8 mouse cellular contexts compared by ENCODE assay signal in the genomic region with DNA sequence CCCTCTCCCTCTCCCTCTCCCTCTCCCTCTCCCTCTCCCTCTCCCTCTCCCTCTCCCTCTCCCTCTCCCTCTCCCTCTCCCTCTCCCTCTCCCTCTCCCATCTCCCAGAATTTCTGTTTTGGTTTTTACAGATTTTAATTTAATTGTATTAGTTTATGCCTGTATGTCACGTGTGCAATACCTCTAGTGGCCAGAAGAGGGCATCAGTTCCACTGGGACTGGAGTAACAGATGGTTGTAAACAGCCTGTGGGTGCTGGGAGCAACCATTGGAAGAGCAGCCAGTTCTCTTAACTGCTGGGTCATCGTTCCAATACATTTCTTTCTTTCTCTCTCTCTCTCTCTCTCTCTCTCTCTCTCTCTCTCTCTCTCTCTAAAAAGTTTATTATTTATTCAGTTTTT. TPM values are rescaled to one million over a fixed set of nuclear protein-coding genes. Genes with fewer than 3 reads are reported as not detected.
DNase-seq lines count a peak whose midpoint lies in the region; ATAC-seq and TF ChIP-seq lines count a peak whose summit lies in the region.
"Not testable (repeated sequence)": the region's sequence is repeated elsewhere in the genome, so short reads cannot be mapped to it uniquely, and the experiment has no call there.

No protein-coding gene starts in this region.

- DNase-seq in CD4-positive helper T cell, adult 2 months (ENCODE audit: low read depth, low spot score): peak; percentile 43
- peak; percentile 37 for DNase-seq in NIH3T3 (ENCODE audit: low read depth)
- DNase-seq in cerebellum, adult 2 months; lung, postnatal 0 days (ENCODE audit: low spot score): not testable (repeated sequence)
- DNase-seq in heart, postnatal 4 days: peak; percentile 24
- peak; percentile 15 to 29 for DNase-seq in kidney, postnatal 25 days
- peak; percentile 35 for DNase-seq in thymus, postnatal 25 days

- not testable (repeated sequence) for H3K36me3 ChIP-seq in lung, postnatal 0 days (ENCODE audit: insufficient read depth, low read length); small intestine, adult 2 months (ENCODE audit: control insufficient read depth, insufficient read depth, low read length)

- WGBS in cerebellum, adult 2 months: 80% methylated on average over 2 of the region's 2 CpGs
- 83% methylated on average over 2 of the region's 2 CpGs for WGBS in lung, postnatal 0 days
- WGBS in small intestine, adult 2 months: 85% methylated on average over 2 of the region's 2 CpGs

- H3K4me3 ChIP-seq in cerebellum, adult 2 months (replicated peaks; ENCODE audit: insufficient read depth, low read depth, low read length); lung, postnatal 0 days (ENCODE audit: low read depth, low read length); small intestine, adult 2 months (ENCODE audit: low read depth, low read length): not testable (repeated sequence)

- not testable (repeated sequence) for H3K4me1 ChIP-seq in cerebellum, adult 2 months (ENCODE audit: control insufficient read depth, insufficient read depth, low read length); lung, postnatal 0 days (ENCODE audit: insufficient read depth, low read depth, low read length); small intestine, adult 2 months (ENCODE audit: control insufficient read depth, insufficient read depth, insufficient read length, low read length)

- H3K27me3 ChIP-seq in cerebellum, adult 2 months (ENCODE audit: control insufficient read depth, insufficient read depth, low read length); lung, postnatal 0 days (replicated peaks; ENCODE audit: insufficient read depth, low read length); small intestine, adult 2 months (ENCODE audit: control insufficient read depth, insufficient read depth, low read length): not testable (repeated sequence)

- not testable (repeated sequence) for H3K9me3 ChIP-seq in lung, postnatal 0 days (ENCODE audit: low read length)

- ATAC-seq in lung, postnatal 0 days: not testable (repeated sequence)

- TF ChIP-seq EP300 in lung, postnatal 0 days (IDR thresholded peaks at IDR 0.05): not testable (repeated sequence)

- not testable (repeated sequence) for H3K9ac ChIP-seq in lung, postnatal 0 days (replicated peaks; ENCODE audit: low read depth)

- H3K4me2 ChIP-seq in lung, postnatal 0 days (replicated peaks; ENCODE audit: low read depth, low read length): not testable (repeated sequence)

- TF ChIP-seq POLR2A in cerebellum, adult 2 months (IDR thresholded peaks at IDR 0.05; ENCODE audit: borderline replicate concordance, insufficient read depth, low read length); small intestine, adult 2 months (IDR thresholded peaks at IDR 0.05; ENCODE audit: low read depth, low read length): not testable (repeated sequence)

- peak; percentile 15; the same call in 1 of the 2 replicates for TF ChIP-seq CTCF in cerebellum, adult 2 months (IDR thresholded peaks at IDR 0.05; ENCODE audit: borderline replicate concordance, insufficient read depth, low read depth, low read length)
- TF ChIP-seq CTCF in lung, postnatal 0 days (IDR thresholded peaks at IDR 0.05): peak; percentile 63
- TF ChIP-seq CTCF in small intestine, adult 2 months (IDR thresholded peaks at IDR 0.05; ENCODE audit: extremely low read depth, insufficient read length, insufficient replicate concordance, low read depth, low read length): peak; percentile 33; the same call in 1 of the 2 replicates

- H3K27ac ChIP-seq in cerebellum, adult 2 months (ENCODE audit: insufficient read depth, low read length); lung, postnatal 0 days (ENCODE audit: low read length); small intestine, adult 2 months (ENCODE audit: insufficient read depth, low read depth, low read length): not testable (repeated sequence)

RNA-seq across cellular contexts. Expression of a gene that starts 7.6 kb away (rescaled TPM):
- 271 and 274 TPM in 2 replicates for polyA plus RNA-seq in cerebellum, adult 2 months (2012; rRNA removed)
- 100 to 1,000 TPM; 119 to 127 TPM for total RNA-seq in heart, postnatal 4 days (2021)
- polyA plus RNA-seq in lung, postnatal 0 days (2015; fragmentation: Nextera tagmentation; extraction: Ambion mirVana): 190 and 211 TPM in 2 replicates
- polyA plus RNA-seq in small intestine, adult 2 months (2012; rRNA removed): 13.7 and 14.5 TPM in 2 replicates

Comparison
In these comparisons a context has a peak if more than half of its experiments do, and no peak if none do; other contexts are left out.
1. RNA of a gene that starts 7.6 kb away (polyA plus RNA-seq): 271 to 274 TPM in cerebellum, adult 2 months and 190 to 211 TPM in lung, postnatal 0 days; 13.7 to 14.5 TPM in small intestine, adult 2 months; every median in the first group is over 10 times any median in the second.
2. Peak in every context shown above with its lines, with median percentiles within 50 percentile points of each other: CTCF ChIP-seq.